Mouse (Mus musculus): ENCODE measurements around the gene Iltifb. TPM values are rescaled to one million over a fixed set of nuclear protein-coding genes. Genes with fewer than 3 reads are reported as not detected.
"Not testable (repeated sequence)": the region's sequence is repeated elsewhere in the genome, so short reads cannot be mapped to it uniquely, and the experiment has no call there.

Iltifb gene
- not detected in 2 replicates for polyA plus RNA-seq (2016; fragmentation: Nextera tagmentation; extraction: Ambion mirVana)

GRCm38 (mm10) chr10:118294938-118295337 lies at the start of gene Iltifb:
Gene Iltifb (minus strand): TSS chr10:118295038.
- WGBS: 93% methylated on average over 6 of the region's 6 CpGs
- H3K9ac ChIP-seq: no peak within 1 kb of the TSS
- no peaks in the 10 kb centered on the region for H3K36me3 ChIP-seq
- H3K4me2 ChIP-seq (replicated peaks): no peak within 1 kb of the TSS
- no peaks in the 10 kb centered on the region for H3K4me1 ChIP-seq
- ATAC-seq (ENCODE audit: low FRiP score, low read depth): no peak
- H3K9me3 ChIP-seq: no peaks in the 10 kb centered on the region
- no peak within 1 kb of the TSS for H3K4me3 ChIP-seq
- no peak within 1 kb of the TSS for H3K27ac ChIP-seq
- H3K27me3 ChIP-seq (replicated peaks): no peaks in the 10 kb centered on the region

- H3K27ac ChIP-seq; H3K4me3 ChIP-seq; H3K36me3 ChIP-seq; H3K9ac ChIP-seq; H3K4me2 ChIP-seq (replicated peaks); ATAC-seq (ENCODE audit: low FRiP score, low read depth); H3K9me3 ChIP-seq; H3K4me1 ChIP-seq; H3K27me3 ChIP-seq (replicated peaks): not testable (repeated sequence)
- whole genome bisulfite sequencing: no CpG with 5 or more reads among the region's 14 CpGs
Measured at GRCm38 (mm10) chr10:118343155-118343554, 48.3 kb upstream of the Iltifb start, which contains the start of gene Gm9046. Gene Gm9046 (minus strand): TSS chr10:118343255.

GRCm38 (mm10) chr10:118337731-118338130 lies 42.9 kb upstream of the Iltifb start, which contains the start of gene Gm9045:
Gene Gm9045 (minus strand): TSS chr10:118337831.
- not testable (repeated sequence) for H3K36me3 ChIP-seq; H3K27ac ChIP-seq; H3K4me3 ChIP-seq; H3K27me3 ChIP-seq (replicated peaks); H3K4me1 ChIP-seq; H3K9me3 ChIP-seq; H3K9ac ChIP-seq; H3K4me2 ChIP-seq (replicated peaks); ATAC-seq (ENCODE audit: low FRiP score, low read depth)
- WGBS: no CpG with 5 or more reads among the region's 14 CpGs

- not testable (repeated sequence) for H3K36me3 ChIP-seq; H3K27ac ChIP-seq; H3K27me3 ChIP-seq (replicated peaks); H3K4me1 ChIP-seq; H3K9me3 ChIP-seq; H3K9ac ChIP-seq; H3K4me3 ChIP-seq; H3K4me2 ChIP-seq (replicated peaks); ATAC-seq (ENCODE audit: low FRiP score, low read depth)
- no CpG with 5 or more reads among the region's 14 CpGs for WGBS
Measured at GRCm38 (mm10) chr10:118332308-118332707, 37.5 kb upstream of the Iltifb start, which contains the start of gene Gm9044. Gene Gm9044 (minus strand): TSS chr10:118332408.

GRCm38 (mm10) chr10:118326869-118327268 lies 32.0 kb upstream of the Iltifb start, which contains the start of gene Gm9040:
Gene Gm9040 (minus strand): TSS chr10:118326969.
- H3K27me3 ChIP-seq (replicated peaks): not testable (repeated sequence)

GRCm38 (mm10) chr10:118319024-118319423 lies 24.2 kb upstream of the Iltifb start:
- no peaks in the 10 kb centered on the region for H3K4me1 ChIP-seq
- no peak overlapping the region for H3K4me3 ChIP-seq
- no peak overlapping the region for H3K9ac ChIP-seq
- no peak for ATAC-seq (ENCODE audit: low FRiP score, low read depth)
- H3K27ac ChIP-seq: no peak overlapping the region
- 90% methylated on average over 8 of the region's 8 CpGs for WGBS
- no peaks in the 10 kb centered on the region for H3K36me3 ChIP-seq
- no peak overlapping the region for H3K4me2 ChIP-seq (replicated peaks)
- H3K27me3 ChIP-seq (replicated peaks): no peaks in the 10 kb centered on the region
- H3K9me3 ChIP-seq: no peaks in the 10 kb centered on the region

More at GRCm38 (mm10) chr10:118326869-118327268, 32.0 kb upstream of the Iltifb start, which contains the start of gene Gm9040:
- H3K27ac ChIP-seq; H3K4me1 ChIP-seq; H3K36me3 ChIP-seq; H3K4me2 ChIP-seq (replicated peaks); H3K4me3 ChIP-seq; ATAC-seq (ENCODE audit: low FRiP score, low read depth); H3K9ac ChIP-seq; H3K9me3 ChIP-seq: not testable (repeated sequence)
- no CpG with 5 or more reads among the region's 11 CpGs for WGBS

GRCm38 (mm10) chr10:118302133-118302532 lies 7.3 kb upstream of the Iltifb start:
- not testable (repeated sequence) for H3K27me3 ChIP-seq (replicated peaks); H3K36me3 ChIP-seq; H3K4me2 ChIP-seq (replicated peaks); H3K4me3 ChIP-seq; H3K9me3 ChIP-seq; H3K27ac ChIP-seq; H3K9ac ChIP-seq; H3K4me1 ChIP-seq; ATAC-seq (ENCODE audit: low FRiP score, low read depth)
- WGBS: 41% methylated on average over 2 of the region's 2 CpGs

- H3K27ac ChIP-seq; H3K4me2 ChIP-seq (replicated peaks); H3K27me3 ChIP-seq (replicated peaks); H3K4me3 ChIP-seq; H3K9me3 ChIP-seq; ATAC-seq (ENCODE audit: low FRiP score, low read depth); H3K36me3 ChIP-seq; H3K9ac ChIP-seq; H3K4me1 ChIP-seq: not testable (repeated sequence)
- 88% methylated on average over 3 of the region's 5 CpGs for WGBS
Measured at GRCm38 (mm10) chr10:118283016-118283415, 11.8 kb downstream of the Iltifb start.

- not testable (repeated sequence) for H3K27ac ChIP-seq; H3K4me3 ChIP-seq; H3K4me1 ChIP-seq; ATAC-seq (ENCODE audit: low FRiP score, low read depth); H3K4me2 ChIP-seq (replicated peaks); H3K36me3 ChIP-seq; H3K9ac ChIP-seq; H3K9me3 ChIP-seq; H3K27me3 ChIP-seq (replicated peaks)
- WGBS: 75% methylated on average over 7 of the region's 7 CpGs
Measured at GRCm38 (mm10) chr10:118282565-118282964, 12.3 kb downstream of the Iltifb start.

GRCm38 (mm10) chr10:118278069-118278468 lies 16.8 kb downstream of the Iltifb start:
- not testable (repeated sequence) for ATAC-seq (ENCODE audit: low FRiP score, low read depth); H3K4me2 ChIP-seq (replicated peaks); H3K27ac ChIP-seq; H3K9ac ChIP-seq; H3K27me3 ChIP-seq (replicated peaks); H3K4me1 ChIP-seq; H3K9me3 ChIP-seq; H3K36me3 ChIP-seq; H3K4me3 ChIP-seq
- WGBS: no CpG with 5 or more reads among the region's 4 CpGs

- not testable (repeated sequence) for H3K9me3 ChIP-seq; H3K4me2 ChIP-seq (replicated peaks); H3K9ac ChIP-seq; H3K27ac ChIP-seq; H3K27me3 ChIP-seq (replicated peaks); H3K36me3 ChIP-seq; H3K4me3 ChIP-seq; H3K4me1 ChIP-seq; ATAC-seq (ENCODE audit: low FRiP score, low read depth)
- 100% methylated on average over 1 of the region's 2 CpGs for WGBS
Measured at GRCm38 (mm10) chr10:118271416-118271815, 23.4 kb downstream of the Iltifb start.

GRCm38 (mm10) chr10:118268812-118269211 lies 26.0 kb downstream of the Iltifb start:
- not testable (repeated sequence) for H3K4me2 ChIP-seq (replicated peaks); H3K4me1 ChIP-seq; H3K36me3 ChIP-seq; H3K9me3 ChIP-seq; ATAC-seq (ENCODE audit: low FRiP score, low read depth); H3K27ac ChIP-seq; H3K27me3 ChIP-seq (replicated peaks); H3K4me3 ChIP-seq; H3K9ac ChIP-seq
- WGBS: 88% methylated on average over 1 of the region's 8 CpGs

GRCm38 (mm10) chr10:118258388-118258787 lies 36.5 kb downstream of the Iltifb start, which contains the start of gene Gm32802:
Gene Gm32802 (plus strand): TSS chr10:118258688.
- H3K9me3 ChIP-seq; H3K27me3 ChIP-seq (replicated peaks); H3K36me3 ChIP-seq; H3K4me3 ChIP-seq; H3K4me1 ChIP-seq; ATAC-seq (ENCODE audit: low FRiP score, low read depth); H3K9ac ChIP-seq; H3K4me2 ChIP-seq (replicated peaks); H3K27ac ChIP-seq: not testable (repeated sequence)
- no CpG with 5 or more reads among the region's 13 CpGs for WGBS

Measured in neural tube, embryonic 12.5 days (tissue).